Mouse (Mus musculus) heart, adult 18-20 months (tissue): ENCODE data around the gene Vip. TPM values are rescaled to one million over a fixed set of nuclear protein-coding genes. Genes with fewer than 3 reads are reported as not detected.

Source experiments
- DNase-seq, 2 experiments: peaks; one replicate each; pipeline ENCODE4 v3.0.0; 2021 to 2022; ENCODE audit warnings: mixed read lengths in 1 of 2
- long read RNA-seq, 2 experiments: library from polyadenylated mRNA; stranded (forward); transcript quantifications; one replicate each; pipeline ENCODE4 v2.0.0; 2021
- total RNA-seq, 2 experiments: library from RNA; stranded (reverse); gene quantifications; 2 replicates each; pipeline ENCODE4 v1.2.3; 2021

Vip gene
- total RNA-seq = not detected
- long read RNA-seq, experiment 1 = 0 reads
- long read RNA-seq, experiment 2 = 0 reads

GRCm38 (mm10) chr10:5639112-5639511 is at the start of gene Vip:
TSS of gene Vip (plus strand) at chr10:5639218.
- no peak for DNase-seq

- peak; percentile 25 to 33 for DNase-seq
These were observed 48.0 kb upstream of the Vip start for GRCm38 (mm10) chr10:5591061-5591460.

GRCm38 (mm10) chr10:5591996-5592395 is 47.0 kb upstream of the Vip start:
- DNase-seq = peak; percentile 38 to 81

GRCm38 (mm10) chr10:5593464-5593863 is 45.6 kb upstream of the Vip start, which contains the start of gene Myct1:
TSS of gene Myct1 (plus strand) at chr10:5593775.
- peak; percentile 26 to 71 for DNase-seq

GRCm38 (mm10) chr10:5594457-5594856 is 44.6 kb upstream of the Vip start:
- no peak for DNase-seq

- no peak for DNase-seq
These were observed 42.5 kb upstream of the Vip start for GRCm38 (mm10) chr10:5596559-5596958.

GRCm38 (mm10) chr10:5600123-5600522 is 38.9 kb upstream of the Vip start:
- DNase-seq = peak; percentile 66 to 84

GRCm38 (mm10) chr10:5603512-5603911 is 35.5 kb upstream of the Vip start:
- DNase-seq = no peak

GRCm38 (mm10) chr10:5604371-5604770 is 34.6 kb upstream of the Vip start:
- DNase-seq = no peak

GRCm38 (mm10) chr10:5608874-5609273 is 30.1 kb upstream of the Vip start:
- no peak for DNase-seq

- DNase-seq = no peak
These were observed 23.6 kb upstream of the Vip start for GRCm38 (mm10) chr10:5615186-5616040.

- DNase-seq = no peak
These were observed 12.8 kb upstream of the Vip start for GRCm38 (mm10) chr10:5626268-5626667.

GRCm38 (mm10) chr10:5633672-5634200 is 5.3 kb upstream of the Vip start:
- DNase-seq = peak; percentile 7 to 8

- DNase-seq = peak; percentile 41 to 42
These were observed 4.7 kb upstream of the Vip start for GRCm38 (mm10) chr10:5634336-5634735.

GRCm38 (mm10) chr10:5637322-5637721 is 1.7 kb upstream of the Vip start:
- no peak for DNase-seq

- DNase-seq = no peak
These were observed 42.3 kb downstream of the Vip start for GRCm38 (mm10) chr10:5681275-5681674.

GRCm38 (mm10) chr10:5685608-5686007 is 46.6 kb downstream of the Vip start:
- DNase-seq = no peak

- DNase-seq = no peak
These were observed 55.3 kb downstream of the Vip start for GRCm38 (mm10) chr10:5694351-5694750.

Other genes with a start within 250 kb of the Vip start
- 10 to 100 TPM; 61.8 to 62.6 TPM for gene Syne1, start 87.7 kb upstream of the Vip start, total RNA-seq
- gene Myct1, start 45.4 kb upstream of the Vip start, total RNA-seq = 1 to 10 TPM; 7.5 to 9.0 TPM
- under 1 TPM; 0.67 to 0.79 TPM for gene Fbxo5, start 166.4 kb downstream of the Vip start, total RNA-seq
- 1 to 10 TPM; 9.2 to 9.7 TPM for gene Mtrf1l, start 184.7 kb downstream of the Vip start, total RNA-seq